Mouse (Mus musculus) Patski (cell line): ENCODE measurements around the gene Maats1. TPM values are rescaled to one million over a fixed set of nuclear protein-coding genes. Genes with fewer than 3 reads are reported as not detected.

Source experiments
- ATAC-seq: fragments of 100-300 bp; one replicate; pipeline ENCODE4 v1.8.0; 2021
- CTCF ChIA-PET: fragments of 350-600 bp; sonication (Branson Sonifier 250); formaldehyde crosslinking; loops from one replicate; lab custom pipeline; 2022; ENCODE audit warnings: inconsistent platforms; lab: Charles Lee
- POLR2A ChIA-PET: fragments of 350-600 bp; sonication (Branson Sonifier 250); formaldehyde crosslinking; loops from one replicate; lab custom pipeline; 2022; ENCODE audit warnings: antibody characterized with exemption, inconsistent platforms; lab: Charles Lee
- DNase-seq: peaks from one replicate; pipeline ENCODE4 v3.0.0-alpha.2; 2011; ENCODE audit warnings: low read depth, low spot score
- H3K27me3 ChIP-seq: fragments of 371-371 bp; one replicate; pipeline ENCODE4 v1.5.1; 2021
- CTCF ChIP-seq: fragments of 100-300 bp; IDR thresholded peaks from one replicate; pipeline ENCODE4 v1.5.1; 2021
- in situ Hi-C: fragments of 300-500 bp; cut with MboI; formaldehyde crosslinking; loops from 3 replicates; pipeline ENCODE4 v1.11.1; 2018; ENCODE audit warnings: low pct_unique_long_range_greater_than_20kb, mixed read lengths
- polyA plus RNA-seq: library from polyadenylated mRNA; unstranded; gene quantifications from one replicate; pipeline ENCODE4 v1.2.3, GENCODE M21; 2021

The Maats1 gene
- polyA plus RNA-seq, 1 experiment from 2014 or later = 0.09 TPM

- ATAC-seq (no peak), DNase-seq (no peak)
- ChIA-PET POLR2A (no interaction called here), CTCF (no interaction called here)
- H3K27me3 ChIP-seq = no peaks in the 10 kb centered on the region
- no peak for TF ChIP-seq CTCF
- in situ Hi-C loops = no loop called here
These were observed 36.6 kb upstream of the Maats1 start for GRCm38 (mm10) chr16:38378591-38378990.

GRCm38 (mm10) chr16:38377546-38377945 is 35.6 kb upstream of the Maats1 start:
- POLR2A ChIA-PET = no interaction called here
- ATAC-seq = no peak
- no peak for TF ChIP-seq CTCF
- CTCF ChIA-PET = no interaction called here
- no peak for DNase-seq
- in situ Hi-C loops = no loop called here
- H3K27me3 ChIP-seq = no peaks in the 10 kb centered on the region

- ChIA-PET CTCF (interaction anchor here (0.6 to 1.0 kb wide), 2 partner anchors 99 to 130 kb away, joined by 3 read pairs; no protein-coding TSS in a partner anchor), POLR2A (no interaction called here)
- no peak for DNase-seq
- TF ChIP-seq CTCF = no peak
- in situ Hi-C loops = no loop called here
- H3K27me3 ChIP-seq = no peaks in the 10 kb centered on the region
- ATAC-seq = no peak
These were observed 34.9 kb upstream of the Maats1 start for GRCm38 (mm10) chr16:38376841-38377249.

- CTCF ChIA-PET = interaction anchor here (0.6 to 1.0 kb wide), 2 partner anchors 100 to 130 kb away, joined by 3 read pairs; no protein-coding TSS in a partner anchor
- ATAC-seq (no peak), DNase-seq (no peak)
- in situ Hi-C loops = no loop called here
- no peak for TF ChIP-seq CTCF
- no peaks in the 10 kb centered on the region for H3K27me3 ChIP-seq
- POLR2A ChIA-PET = no interaction called here
These were observed 34.4 kb upstream of the Maats1 start for GRCm38 (mm10) chr16:38376163-38376840.

GRCm38 (mm10) chr16:38375182-38375581 is 33.2 kb upstream of the Maats1 start:
- ChIA-PET CTCF (no interaction called here), POLR2A (no interaction called here)
- H3K27me3 ChIP-seq = no peaks in the 10 kb centered on the region
- DNase-seq (no peak), ATAC-seq (no peak)
- no peak for TF ChIP-seq CTCF
- in situ Hi-C loops = no loop called here

GRCm38 (mm10) chr16:38374379-38375140 is 32.6 kb upstream of the Maats1 start:
- in situ Hi-C loops = no loop called here
- ChIA-PET CTCF (no interaction called here), POLR2A (no interaction called here)
- no peaks in the 10 kb centered on the region for H3K27me3 ChIP-seq
- TF ChIP-seq CTCF = no peak
- DNase-seq = no peak
- no peak for ATAC-seq

GRCm38 (mm10) chr16:38373941-38374340 is 32.0 kb upstream of the Maats1 start:
- ChIA-PET CTCF (interaction anchor here (1.4 kb wide), 1 partner anchor 21 kb away, joined by 3 read pairs; no protein-coding TSS in a partner anchor), POLR2A (no interaction called here)
- DNase-seq (no peak), ATAC-seq (no peak)
- in situ Hi-C loops = no loop called here
- TF ChIP-seq CTCF = no peak
- H3K27me3 ChIP-seq = no peaks in the 10 kb centered on the region

GRCm38 (mm10) chr16:38373439-38373838 is 31.5 kb upstream of the Maats1 start:
- in situ Hi-C loops = no loop called here
- ATAC-seq (no peak), DNase-seq (no peak)
- H3K27me3 ChIP-seq = no peaks in the 10 kb centered on the region
- ChIA-PET POLR2A (no interaction called here), CTCF (interaction anchor here (1.4 kb wide), 1 partner anchor 21 kb away, joined by 3 read pairs; no protein-coding TSS in a partner anchor)
- no peak for TF ChIP-seq CTCF

GRCm38 (mm10) chr16:38372876-38373275 is 30.9 kb upstream of the Maats1 start:
- no peak for TF ChIP-seq CTCF
- CTCF ChIA-PET = interaction anchor here (1.3 to 1.4 kb wide), 2 partner anchors 16 to 22 kb away, joined by 3 read pairs; no protein-coding TSS in a partner anchor
- DNase-seq = no peak
- POLR2A ChIA-PET = no interaction called here
- in situ Hi-C loops = no loop called here
- no peaks in the 10 kb centered on the region for H3K27me3 ChIP-seq
- ATAC-seq = no peak

- no peak for TF ChIP-seq CTCF
- in situ Hi-C loops = no loop called here
- POLR2A ChIA-PET = interaction anchor here (0.6 kb wide), 1 partner anchor 15 kb away, joined by 3 read pairs; no protein-coding TSS in a partner anchor
- DNase-seq (no peak), ATAC-seq (no peak)
- CTCF ChIA-PET = interaction anchor here (1.3 kb wide), 1 partner anchor 15 kb away, joined by 3 read pairs; no protein-coding TSS in a partner anchor
- no peaks in the 10 kb centered on the region for H3K27me3 ChIP-seq
These were observed 29.9 kb upstream of the Maats1 start for GRCm38 (mm10) chr16:38371705-38372296.
